Mouse (Mus musculus) common myeloid progenitor, adult 5-6 weeks (primary cell): Measurements from ENCODE around the gene Luc7l3. TPM values are rescaled to one million over a fixed set of nuclear protein-coding genes. Genes with fewer than 3 reads are reported as not detected.
A peak's percentile ranks its signal among the peaks of the same experiment; 100 is the strongest.

Experiments
- ATAC-seq: replicated peaks from 2 replicates; pipeline ENCODE4 v1.8.0; 2016; ENCODE audit warnings: low read depth, mild to moderate bottlenecking, moderate TSS enrichment, inconsistent platforms; ENCODE audit not compliant: poor library complexity, severe bottlenecking
- total RNA-seq: library from RNA; stranded (forward); fragments of 200-1000, 187-1606 nt; gene quantifications from 2 replicates; pipeline ENCODE4 v1.2.3, GENCODE M21; 2017

Gene Luc7l3
- total RNA-seq = 345 and 486 TPM in 2 replicates

DNA sequence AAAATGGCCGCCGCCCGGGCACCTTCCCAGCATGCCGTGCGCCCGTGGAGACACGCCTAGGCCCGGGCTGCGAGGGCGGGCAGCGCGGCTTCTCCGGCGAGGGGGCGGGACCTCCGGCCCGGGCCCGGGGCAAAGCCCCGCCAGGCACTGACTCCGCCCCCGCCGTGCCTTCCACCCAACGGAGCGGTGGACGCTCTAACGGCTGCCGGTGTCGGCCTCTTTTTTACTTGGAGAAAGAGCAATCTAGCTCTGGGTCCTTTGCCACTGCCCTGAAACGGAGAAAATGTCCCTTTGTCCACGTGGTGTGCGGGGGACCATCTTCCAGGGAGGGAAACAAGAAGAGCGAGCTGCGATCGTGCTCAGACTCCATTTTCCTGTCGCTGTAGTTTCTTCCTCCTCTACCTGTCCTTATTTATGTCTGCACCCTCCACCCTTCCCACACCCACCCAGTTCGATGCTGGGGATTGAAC lies at the start of gene Luc7l3:
Gene Luc7l3, minus strand, starts transcription at position 58 of the 470 bp plus-strand sequence.
- ATAC-seq = peak; percentile 89

DNA sequence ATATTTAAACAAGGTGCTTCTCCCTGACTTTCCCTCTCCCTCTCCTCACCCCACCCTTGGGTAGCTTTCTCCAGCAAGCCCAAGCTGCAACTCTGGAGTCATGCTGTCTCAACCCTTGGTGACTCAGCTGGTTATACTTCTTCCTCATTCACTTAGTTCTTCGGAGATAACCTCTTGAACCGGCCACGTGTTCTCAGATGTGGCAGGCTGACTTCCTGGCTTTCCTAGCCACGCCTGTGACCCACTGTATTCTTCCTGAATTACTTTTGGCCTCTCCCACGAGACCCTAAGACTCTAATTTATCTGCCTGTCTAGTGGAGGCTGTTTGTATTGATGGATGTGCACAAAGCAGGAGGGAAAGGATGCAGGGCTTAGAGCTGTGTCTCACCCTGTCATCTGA lies 49.0 kb upstream of the Luc7l3 start:
- peak; percentile 94 for ATAC-seq

DNA sequence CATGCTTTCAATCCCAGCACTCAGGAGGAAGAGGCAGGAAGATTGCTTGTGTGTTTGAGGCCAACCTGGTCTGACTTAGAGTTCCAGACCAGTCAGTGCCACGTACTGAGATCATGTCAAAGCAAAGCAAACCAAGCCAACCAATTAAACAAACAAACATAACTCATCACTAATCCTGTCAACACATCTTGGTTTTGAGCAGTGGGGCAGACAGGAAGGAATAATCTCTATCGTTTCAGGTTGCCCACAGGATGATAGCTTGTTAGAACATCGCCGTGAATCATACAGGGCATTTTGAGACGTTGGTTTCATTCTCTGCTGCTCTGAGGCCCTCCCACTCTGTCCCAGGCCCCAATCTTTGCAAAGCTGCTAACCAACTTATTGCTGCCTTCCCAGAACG lies 48.2 kb upstream of the Luc7l3 start:
- no peak for ATAC-seq

DNA sequence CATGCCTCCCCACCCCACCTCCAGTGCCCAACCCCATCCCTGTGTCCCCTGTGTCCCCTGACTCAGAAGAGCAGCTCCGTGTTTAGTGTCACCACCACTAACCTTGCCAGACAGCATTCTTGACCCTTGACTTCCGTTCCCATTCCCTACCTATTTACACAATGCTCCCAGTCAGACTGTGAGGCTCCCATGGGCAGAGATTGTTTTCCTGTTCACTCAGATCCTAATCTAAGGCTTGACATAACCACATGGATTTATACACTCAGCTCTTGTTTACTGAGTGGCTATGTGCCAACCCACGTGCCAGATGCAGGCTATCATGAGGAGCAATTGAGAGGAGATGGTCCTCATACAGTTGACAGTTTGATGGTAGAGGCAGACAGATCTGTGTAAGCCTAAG lies 43.6 kb upstream of the Luc7l3 start:
- no peak for ATAC-seq

DNA sequence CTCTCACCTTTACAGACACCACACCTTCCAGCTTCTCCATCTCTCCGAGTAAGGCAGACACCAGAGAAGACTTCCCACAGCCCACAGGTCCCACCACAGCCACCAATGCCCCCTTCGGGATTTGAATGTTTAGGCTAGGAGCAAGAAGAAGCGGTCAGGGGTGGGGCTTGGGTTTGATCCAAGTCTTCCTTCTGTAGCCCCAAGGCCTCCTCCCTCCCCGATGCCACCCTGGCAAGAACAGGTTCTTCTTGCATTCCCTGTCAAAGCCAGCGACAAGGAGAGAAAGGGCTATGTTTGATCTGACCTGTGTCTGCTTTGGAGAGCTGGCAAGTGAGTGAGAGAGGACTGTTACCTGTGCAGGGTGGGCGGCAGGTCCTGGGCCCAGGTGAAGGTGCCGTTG lies 41.9 kb upstream of the Luc7l3 start:
- no peak for ATAC-seq

DNA sequence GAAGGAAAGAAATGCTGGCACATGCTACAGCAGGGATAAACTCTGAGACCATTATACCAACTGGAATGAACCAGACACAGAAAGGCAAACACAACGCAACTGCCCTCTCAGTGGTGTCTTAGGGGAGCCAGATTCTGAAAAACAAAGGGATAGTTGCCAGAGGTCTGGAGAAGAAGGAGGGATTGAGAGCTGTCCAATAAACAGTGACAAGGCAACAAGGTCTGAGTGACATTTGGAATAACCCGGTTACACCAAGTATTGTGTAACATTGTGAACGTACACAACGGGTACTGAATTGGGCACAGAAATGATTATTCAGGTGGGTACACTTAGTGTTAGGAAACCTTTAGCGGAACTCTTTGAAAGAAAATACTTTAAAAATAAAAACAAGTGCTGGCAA lies 40.3 kb upstream of the Luc7l3 start:
- no peak for ATAC-seq

DNA sequence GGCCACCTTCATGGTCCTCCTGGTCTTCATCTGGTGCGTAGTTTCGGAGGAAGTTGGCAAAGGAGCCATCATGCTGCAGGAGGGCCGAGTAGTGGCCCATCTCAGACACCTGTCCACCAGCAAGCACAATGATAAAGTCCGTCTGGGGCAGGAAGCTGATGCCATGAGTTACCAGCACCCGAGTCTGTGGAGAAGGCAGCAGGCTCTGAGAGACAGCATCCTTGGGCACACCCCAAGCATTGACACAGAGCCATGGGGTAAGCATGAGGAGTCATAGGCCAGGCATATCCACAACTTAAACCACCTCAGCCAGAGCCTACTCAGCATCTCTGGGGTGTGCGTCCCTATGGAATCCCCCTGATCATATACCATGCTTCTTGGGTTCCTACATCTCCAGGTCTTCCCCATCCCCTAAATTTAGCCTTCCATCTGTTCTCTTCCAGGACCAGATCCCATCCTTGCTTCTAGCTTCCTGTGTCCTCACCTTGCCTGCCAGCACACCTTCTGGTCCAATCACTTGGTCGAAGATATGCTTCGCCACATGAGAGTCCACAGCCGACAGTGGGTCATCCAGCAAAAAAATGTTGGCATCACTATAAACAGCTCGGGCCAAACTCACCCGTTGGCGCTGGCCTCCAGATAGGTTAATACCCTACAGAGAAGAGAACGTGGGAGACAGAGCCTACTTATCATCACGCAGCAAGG lies 39.5 kb upstream of the Luc7l3 start:
- no peak for ATAC-seq

DNA sequence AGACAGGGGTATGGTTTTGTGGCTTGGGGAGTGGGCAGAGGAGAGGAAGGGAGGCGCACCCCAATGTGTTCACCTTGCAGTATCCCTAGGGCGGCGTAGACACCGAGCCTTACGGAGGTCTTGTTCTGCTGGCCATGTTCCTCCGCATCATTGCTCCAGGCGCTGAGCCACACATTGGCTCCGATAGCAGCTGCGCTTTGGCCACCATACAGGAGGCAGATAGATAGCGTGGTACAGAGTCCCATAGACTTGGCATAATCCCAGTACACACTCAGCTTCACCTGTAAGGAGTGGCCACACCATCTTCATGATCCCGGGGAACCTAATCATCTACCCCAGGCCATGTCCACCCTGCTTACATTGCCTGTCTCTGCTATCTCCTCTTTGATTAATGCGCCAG lies 37.4 kb upstream of the Luc7l3 start:
- ATAC-seq = no peak

DNA sequence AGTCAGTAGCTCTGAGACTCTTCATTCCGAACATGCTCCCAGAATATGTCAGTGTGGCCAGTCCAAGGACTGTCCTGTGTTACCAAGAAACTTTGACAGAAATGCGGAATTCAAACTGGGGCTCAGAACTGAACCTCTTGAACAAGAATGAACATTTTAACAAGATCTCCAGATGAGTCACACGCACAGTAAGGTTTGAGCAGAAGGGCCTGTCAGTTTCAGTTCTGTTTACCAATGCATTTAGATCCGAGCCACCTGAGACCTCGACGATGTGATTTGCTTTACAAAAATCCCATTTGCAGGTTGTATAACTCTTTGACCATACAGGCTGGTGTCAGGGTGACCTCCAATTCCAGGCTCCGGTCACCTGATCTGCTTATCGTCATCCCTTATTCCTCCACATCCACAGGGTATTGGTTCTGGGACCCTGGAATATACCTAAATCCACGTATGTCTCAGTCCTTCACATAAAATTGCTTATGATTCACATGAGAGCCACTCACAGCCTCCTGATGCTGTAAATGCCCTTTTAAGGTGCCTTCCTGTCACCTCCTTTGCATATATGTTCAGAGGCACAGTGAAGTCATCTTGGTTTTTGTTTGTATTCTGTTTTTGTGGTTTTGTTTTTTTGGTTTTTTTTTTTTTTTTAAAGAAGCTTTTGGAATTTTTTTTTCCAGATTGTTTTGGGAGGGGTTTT lies 33.9 kb upstream of the Luc7l3 start:
- ATAC-seq = no peak

DNA sequence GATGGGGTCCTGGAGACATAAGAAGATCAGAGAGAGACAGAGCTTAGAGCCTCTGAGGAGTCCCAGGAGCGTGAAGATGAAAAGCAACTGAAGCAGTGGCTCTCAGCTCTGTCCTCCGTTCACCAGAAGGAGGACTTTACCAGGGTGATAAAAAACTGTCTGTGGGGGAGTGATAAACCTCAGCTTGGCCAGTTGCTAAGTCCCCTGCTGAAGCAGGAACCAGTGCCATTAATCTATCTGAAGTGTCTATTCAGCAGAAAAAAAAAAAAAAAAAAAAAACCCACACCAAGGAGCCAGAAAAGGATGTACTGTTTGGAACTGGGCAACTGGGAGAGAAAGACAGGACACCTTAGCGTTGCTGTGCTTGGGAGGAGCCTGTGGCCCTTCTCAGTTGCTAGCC lies 29.3 kb upstream of the Luc7l3 start:
- peak; percentile 82 for ATAC-seq

DNA sequence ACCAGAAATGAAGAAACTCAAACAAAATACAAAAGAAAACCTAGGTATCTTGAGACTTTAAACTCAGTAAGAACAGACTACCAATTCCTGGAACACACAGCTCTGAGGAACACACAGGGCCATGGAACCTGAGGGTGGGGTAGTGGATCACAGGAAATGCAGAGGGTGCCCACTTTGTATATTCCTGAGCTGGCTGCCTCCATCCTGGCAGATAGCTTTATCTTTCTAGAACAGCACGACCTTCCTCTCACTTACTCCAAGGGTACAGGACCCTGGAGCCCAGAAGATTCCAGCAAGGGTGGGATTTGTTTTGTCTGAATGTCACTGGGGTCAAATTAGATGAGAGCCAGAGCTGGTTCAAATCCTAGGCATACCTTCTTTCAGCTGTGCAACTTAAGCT lies 28.5 kb upstream of the Luc7l3 start:
- no peak for ATAC-seq

DNA sequence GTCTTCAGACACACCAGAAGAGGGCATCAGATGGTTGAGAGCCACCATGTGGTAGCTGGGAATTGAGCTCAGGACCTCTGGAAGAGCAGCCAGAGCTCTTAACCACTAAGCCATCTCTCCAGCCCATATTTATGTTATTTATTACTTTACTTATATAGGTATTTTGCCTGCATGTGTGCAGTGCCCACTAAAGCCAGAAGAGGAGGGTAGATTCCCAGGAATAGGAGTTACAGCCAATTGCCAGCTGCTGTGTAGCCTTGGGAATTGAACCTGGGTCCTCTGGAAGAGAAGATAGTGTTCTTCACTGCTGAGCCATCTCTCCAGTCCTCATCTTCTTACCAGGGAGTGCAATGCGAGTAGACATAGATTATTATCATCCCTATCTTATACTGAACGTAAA lies 28.1 kb upstream of the Luc7l3 start:
- ATAC-seq = no peak

DNA sequence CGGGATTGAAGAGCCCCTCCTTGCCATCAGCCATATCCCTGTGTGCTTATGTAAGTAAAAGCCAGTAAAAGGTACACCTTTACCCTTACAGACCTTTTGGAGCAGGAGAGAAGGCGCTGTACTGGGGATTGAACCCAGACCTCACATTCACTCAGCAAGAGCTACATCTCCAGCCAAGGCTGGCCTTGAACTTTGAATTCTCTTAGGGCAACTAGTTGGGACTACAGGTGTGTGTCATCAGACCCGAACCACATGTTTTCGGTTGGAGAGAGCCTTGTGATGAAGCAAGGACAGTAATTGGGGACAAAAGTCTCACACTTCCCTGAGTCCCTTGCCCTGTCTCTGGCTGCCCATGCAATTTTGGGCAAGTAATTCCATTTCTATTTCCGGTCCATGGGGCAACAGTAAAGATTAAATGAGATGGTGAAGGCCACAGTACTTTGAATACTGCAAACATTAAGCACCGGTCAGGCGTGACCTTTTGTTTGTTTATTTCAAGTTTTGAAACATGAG lies 25.3 kb upstream of the Luc7l3 start:
- no peak for ATAC-seq

DNA sequence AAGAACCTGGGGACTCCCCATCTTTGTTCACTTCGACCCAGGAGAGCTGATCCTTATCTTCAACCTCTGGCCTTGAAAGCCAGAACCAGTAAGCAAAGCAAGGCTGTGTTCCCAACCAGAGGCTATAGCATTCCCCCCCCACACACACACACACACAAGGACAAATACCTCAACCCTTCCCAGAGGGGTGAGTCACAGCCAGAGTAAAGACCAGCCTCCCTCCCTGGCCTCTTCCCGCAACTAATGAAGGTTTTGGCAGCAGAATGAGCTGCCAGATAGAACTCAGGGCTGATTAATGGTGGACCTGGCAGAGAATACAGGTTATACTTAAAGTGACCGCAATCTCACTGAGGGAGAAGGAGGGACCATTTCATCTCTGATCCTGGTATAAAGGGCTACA lies 24.8 kb upstream of the Luc7l3 start:
- ATAC-seq = no peak

DNA sequence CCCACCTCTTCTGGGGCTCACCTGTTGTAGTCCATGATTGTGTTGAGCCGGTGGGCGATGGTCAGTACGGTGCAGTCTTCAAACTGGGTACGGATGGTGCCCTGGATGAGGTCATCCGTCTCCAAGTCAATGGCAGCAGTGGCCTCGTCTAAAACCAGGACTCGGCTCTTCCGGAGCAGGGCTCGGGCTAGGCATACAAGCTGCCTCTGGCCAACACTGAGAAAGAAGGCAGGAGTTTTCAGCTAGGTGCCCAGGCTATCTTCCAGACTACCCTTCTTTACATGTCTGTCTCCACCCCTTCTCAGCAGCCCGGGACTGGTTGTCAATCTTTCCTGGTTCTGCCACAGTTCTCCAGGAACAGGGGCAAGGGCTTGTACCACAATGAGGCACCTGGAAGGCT lies 24.1 kb upstream of the Luc7l3 start:
- no peak for ATAC-seq

DNA sequence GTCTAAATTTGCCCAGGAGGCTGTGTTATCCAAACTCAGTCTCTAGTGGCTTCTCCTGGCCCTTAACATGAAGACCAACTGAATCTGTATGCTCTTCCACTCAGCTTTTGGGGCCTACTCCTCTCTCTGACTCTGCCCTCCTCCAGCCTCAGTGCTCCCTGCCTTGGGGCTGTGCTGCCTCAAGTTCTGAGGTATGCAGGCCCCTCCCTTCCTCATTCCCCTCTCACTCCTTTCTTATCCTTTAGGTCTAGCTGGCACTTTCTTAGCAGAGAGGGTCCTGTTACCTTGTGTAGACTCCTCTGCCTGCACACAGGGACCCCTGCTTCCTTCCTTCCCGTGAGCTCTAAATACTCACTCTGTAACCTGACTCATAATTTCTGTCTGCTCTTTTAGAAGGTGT lies 22.7 kb upstream of the Luc7l3 start:
- no peak for ATAC-seq

DNA sequence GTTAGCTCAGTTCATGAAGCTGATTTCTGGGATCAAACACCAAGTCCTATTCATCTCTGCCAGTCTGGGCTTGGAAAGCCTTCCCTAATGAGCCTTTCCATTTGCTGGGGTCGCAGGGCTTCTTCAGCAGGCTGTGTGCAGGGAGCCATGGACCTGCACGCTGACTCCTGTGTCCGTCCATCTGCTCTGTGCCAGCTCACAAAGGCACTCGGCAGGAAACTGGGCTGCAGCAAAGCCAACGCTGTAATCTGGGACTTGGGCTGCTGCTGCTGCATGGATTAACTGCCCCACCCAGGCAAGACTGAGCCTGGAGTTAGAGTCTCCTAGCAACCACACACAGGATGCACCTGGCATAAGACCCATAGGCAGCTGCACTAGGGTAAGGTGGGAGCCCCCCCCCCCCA lies 22.2 kb upstream of the Luc7l3 start:
- no peak for ATAC-seq

DNA sequence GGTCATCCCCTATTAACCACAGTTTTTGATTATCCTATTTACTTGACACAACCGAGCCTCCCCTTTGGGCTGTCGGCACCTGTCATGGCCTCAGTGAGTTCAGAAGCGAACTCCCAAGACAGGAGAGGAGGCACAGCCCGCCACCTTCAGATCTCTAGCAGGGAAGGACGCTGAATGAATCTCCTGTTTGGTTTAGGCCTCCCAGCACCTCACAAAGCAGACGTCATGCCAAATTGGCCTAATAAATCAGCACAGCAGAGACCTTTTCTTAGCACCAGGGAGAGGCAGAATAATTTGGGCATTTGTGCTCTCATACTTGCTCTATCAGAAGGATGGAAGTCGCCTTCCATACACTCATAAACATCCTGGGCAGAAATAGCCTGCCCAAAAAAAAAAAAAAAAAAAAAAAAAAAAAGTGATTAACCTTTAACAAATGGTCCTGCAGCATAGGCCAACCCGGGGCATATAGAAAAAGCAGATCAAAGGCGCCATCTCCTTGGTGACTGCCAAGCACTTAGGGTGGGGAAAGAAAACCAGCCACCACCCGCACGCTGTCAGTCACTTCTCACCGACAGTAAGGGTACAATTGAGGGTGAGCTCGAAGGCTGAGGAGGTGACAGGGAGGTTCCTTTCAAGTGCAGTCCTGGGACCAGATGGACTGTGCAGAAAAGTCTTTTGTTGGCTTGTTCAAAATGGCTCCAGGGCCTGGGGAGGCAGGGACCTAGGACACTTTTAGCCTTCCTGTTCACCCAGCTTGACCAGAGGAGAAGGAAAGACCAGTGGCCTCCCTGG lies 20.5 kb upstream of the Luc7l3 start:
- no peak for ATAC-seq

DNA sequence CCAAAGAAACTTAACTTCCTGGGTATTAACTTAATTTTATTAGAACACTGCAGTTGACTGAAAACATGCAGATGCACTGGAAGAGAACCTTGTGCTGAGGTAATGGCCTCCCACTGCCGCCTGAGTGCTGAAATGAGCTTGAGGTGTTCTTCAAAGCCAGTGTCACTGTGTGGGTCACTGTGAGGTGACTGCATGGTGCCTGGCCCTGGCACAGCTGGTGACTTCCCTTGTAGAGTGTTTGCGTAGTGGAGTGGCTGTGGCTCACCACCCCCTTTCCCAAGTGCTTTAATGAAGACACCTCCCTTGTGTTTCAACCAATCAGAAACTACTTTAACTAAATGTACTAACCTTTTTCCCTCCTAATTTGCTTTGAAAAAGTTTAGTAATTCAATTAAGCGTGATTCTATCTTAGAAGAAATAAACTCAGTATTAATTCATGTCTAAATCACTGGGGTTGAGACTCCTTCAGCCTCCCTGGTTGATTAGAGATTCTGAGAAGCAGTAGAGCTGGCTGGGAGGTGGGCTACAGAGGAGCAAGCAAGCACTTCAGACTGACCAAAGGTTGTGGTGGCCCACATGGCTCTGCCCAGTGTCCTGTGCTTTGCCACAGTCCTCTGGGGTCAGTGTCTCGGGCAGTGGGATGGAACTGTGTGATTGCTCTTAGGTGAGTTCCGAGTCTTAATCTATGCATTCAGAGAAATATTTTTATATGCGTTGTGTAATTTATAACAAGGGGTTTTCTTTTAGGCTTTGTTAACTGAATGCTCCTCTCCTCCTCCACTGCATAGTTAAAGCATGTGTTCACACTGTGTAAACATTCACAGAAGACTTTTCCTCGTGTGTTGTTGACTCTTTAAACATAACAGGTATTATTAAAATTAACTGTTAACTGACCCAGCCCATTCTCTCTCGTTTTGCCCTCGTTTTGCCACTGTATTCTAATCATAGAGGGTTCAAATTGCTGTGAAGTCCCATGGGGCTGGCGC lies 19.5 kb upstream of the Luc7l3 start:
- no peak for ATAC-seq
